Mouse (Mus musculus) CD4-positive, CD25-positive, alpha-beta regulatory T cell, adult 2 months (primary cell): Measurements from ENCODE around the gene Pspc1.
"Not testable (repeated sequence)": the region's sequence is repeated elsewhere in the genome, so short reads cannot be mapped to it uniquely, and the experiment has no call there.

ENCODE experiments used
- DNase-seq: peaks from one replicate; pipeline ENCODE4 v3.0.0-alpha.2; 2012; ENCODE audit warnings: low read depth, low spot score

Gene Pspc1

GRCm38 (mm10) chr14:56778200-56778932, at the start of gene Pspc1:
Gene Pspc1 (minus strand): TSS chr14:56778316.
- DNase-seq: peak; percentile 97

GRCm38 (mm10) chr14:56824562-56824961, 46.4 kb upstream of the Pspc1 start:
- peak; percentile 68 for DNase-seq

GRCm38 (mm10) chr14:56817616-56818015, 39.5 kb upstream of the Pspc1 start:
- no peak for DNase-seq

GRCm38 (mm10) chr14:56817131-56817530, 39.0 kb upstream of the Pspc1 start:
- no peak for DNase-seq

- DNase-seq: peak; percentile 71
Measured at GRCm38 (mm10) chr14:56816541-56816940, 38.4 kb upstream of the Pspc1 start.

GRCm38 (mm10) chr14:56812520-56813036, 34.5 kb upstream of the Pspc1 start:
- DNase-seq: peak; percentile 91

GRCm38 (mm10) chr14:56811701-56812339, 33.7 kb upstream of the Pspc1 start, which contains the start of gene Zmym5:
Gene Zmym5 (minus strand): TSS chr14:56811716.
- DNase-seq: peak; percentile 82

GRCm38 (mm10) chr14:56810781-56811690, 32.9 kb upstream of the Pspc1 start:
- peak; percentile 58 for DNase-seq

GRCm38 (mm10) chr14:56793243-56793642, 15.1 kb upstream of the Pspc1 start:
- DNase-seq: peak; percentile 79

- no peak for DNase-seq
Measured at GRCm38 (mm10) chr14:56784575-56784974, 6.5 kb upstream of the Pspc1 start.

- peak; percentile 15 for DNase-seq
Measured at GRCm38 (mm10) chr14:56778933-56779300, 801 bp upstream of the Pspc1 start.

- peak; percentile 63 for DNase-seq
Measured at GRCm38 (mm10) chr14:56777360-56778136, 568 bp downstream of the Pspc1 start.

GRCm38 (mm10) chr14:56776571-56777238, 1.4 kb downstream of the Pspc1 start:
- peak; percentile 50 for DNase-seq

GRCm38 (mm10) chr14:56775416-56775815, 2.7 kb downstream of the Pspc1 start:
- DNase-seq: no peak

- DNase-seq: not testable (repeated sequence)
Measured at GRCm38 (mm10) chr14:56766438-56766837, 11.7 kb downstream of the Pspc1 start.

- not testable (repeated sequence) for DNase-seq
Measured at GRCm38 (mm10) chr14:56765117-56765516, 13.0 kb downstream of the Pspc1 start.

GRCm38 (mm10) chr14:56751282-56751681, 26.8 kb downstream of the Pspc1 start:
- no peak for DNase-seq

GRCm38 (mm10) chr14:56740175-56740574, 37.9 kb downstream of the Pspc1 start:
- DNase-seq: peak; percentile 31

- DNase-seq: no peak
Measured at GRCm38 (mm10) chr14:56726493-56726892, 51.6 kb downstream of the Pspc1 start.

- DNase-seq: no peak
Measured at GRCm38 (mm10) chr14:56705687-56706086, 72.4 kb downstream of the Pspc1 start.
